Mouse (Mus musculus) lung, embryonic 14.5 days (tissue): ENCODE data around the gene Anapc11. TPM values are rescaled to one million over a fixed set of nuclear protein-coding genes. Genes with fewer than 3 reads are reported as not detected.

ENCODE experiments used
- ATAC-seq: fragments of 200-750 bp; cut with Nextera tagmentation; 2 replicates; pipeline ENCODE4 v1.8.0; 2017; ENCODE audit warnings: mild to moderate bottlenecking, moderate TSS enrichment, moderate library complexity; ENCODE audit not compliant: insufficient read depth
- DNase-seq: peaks from one replicate; pipeline ENCODE4 v3.0.0-alpha.2; 2015
- H3K27ac ChIP-seq: fragments of 300-500 bp; sonication (generic); 2 replicates; pipeline ENCODE4 v1.5.1; 2014; ENCODE audit warnings: low read depth, mild to moderate bottlenecking, moderate library complexity
- H3K27me3 ChIP-seq: fragments of 300-500 bp; sonication (generic); 2 replicates; pipeline ENCODE4 v1.6.1; 2014; ENCODE audit warnings: low read length, control low read depth; ENCODE audit not compliant: insufficient read depth
- H3K36me3 ChIP-seq: fragments of 300-500 bp; sonication (generic); 2 replicates; pipeline ENCODE4 v1.6.1; 2014; ENCODE audit warnings: control low read depth; ENCODE audit not compliant: insufficient read depth
- H3K4me1 ChIP-seq: fragments of 300-500 bp; sonication (generic); 2 replicates; pipeline ENCODE4 v1.6.1; 2014; ENCODE audit warnings: antibody characterized with exemption, control low read depth; ENCODE audit not compliant: insufficient read depth
- H3K4me2 ChIP-seq: fragments of 300-500 bp; sonication (generic); 2 replicates; pipeline ENCODE4 v1.6.1; 2014; ENCODE audit warnings: mild to moderate bottlenecking
- H3K4me3 ChIP-seq: fragments of 300-500 bp; sonication (generic); 2 replicates; pipeline ENCODE4 v1.5.1; 2014; ENCODE audit warnings: low read depth, low read length
- H3K9ac ChIP-seq: fragments of 300-500 bp; sonication (generic); 2 replicates; pipeline ENCODE4 v1.6.1; 2014
- H3K9me3 ChIP-seq: fragments of 300-500 bp; sonication (generic); 2 replicates; pipeline ENCODE4 v1.6.1; 2016; ENCODE audit warnings: low read depth, low read length, control low read depth
- CTCF ChIP-seq: IDR thresholded peaks from 2 replicates; pipeline ENCODE4 v1.5.1; 2016; ENCODE audit warnings: antibody characterized with exemption, low read depth
- WGBS: fragments of 180-500 bp; shearing (Covaris S2); extraction: QIAGEN DNeasy Blood & Tissue Kit; methylation state at CpG from one replicate; pipeline ENCODE4 v1.1.7; 2014; 5-methylcytosine and 5-hydroxymethylcytosine counted together
- polyA plus RNA-seq: library from polyadenylated mRNA; unstranded; fragments of >200 nt; fragmentation: Nextera tagmentation; extraction: Ambion mirVana; gene quantifications from 2 replicates; pipeline ENCODE4 v1.2.1, GENCODE M21; 2014

Gene Anapc11
- polyA plus RNA-seq, 1 experiment from 2014 or later, result 237 TPM

- Histone ChIP-seq H3K4me3 (no peak overlapping the region), H3K27me3 (no peaks in the 10 kb centered on the region), H3K9ac (no peak overlapping the region), H3K36me3 (peaks cover 72% of the 10 kb centered on the region), H3K9me3 (no peaks in the 10 kb centered on the region), H3K4me1 (peaks cover 11% of the 10 kb centered on the region), H3K27ac (no peak overlapping the region), H3K4me2 (no peak overlapping the region)
- 92% methylated on average over 1 of the region's 1 CpGs for WGBS
- DNase-seq (no peak), ATAC-seq (no peak)
- no peak for TF ChIP-seq CTCF
Observed at GRCm38 (mm10) chr11:120583937-120584336, 14.3 kb upstream of the Anapc11 start.

GRCm38 (mm10) chr11:120588531-120588930, 9.7 kb upstream of the Anapc11 start:
- Histone ChIP-seq H3K9me3 (no peaks in the 10 kb centered on the region), H3K27me3 (no peaks in the 10 kb centered on the region), H3K4me2 (no peak overlapping the region), H3K4me1 (no peaks in the 10 kb centered on the region), H3K9ac (no peak overlapping the region), H3K36me3 (peaks cover 93% of the 10 kb centered on the region), H3K4me3 (no peak overlapping the region), H3K27ac (no peak overlapping the region)
- 92% methylated on average over 6 of the region's 6 CpGs for WGBS
- DNase-seq (no peak), ATAC-seq (no peak)
- TF ChIP-seq CTCF, result no peak

GRCm38 (mm10) chr11:120597240-120598235, 683 bp upstream of the Anapc11 start:
- Histone ChIP-seq H3K36me3 (peaks cover 68% of the 10 kb centered on the region), H3K27me3 (no peaks in the 10 kb centered on the region), H3K4me3 (peak overlapping the region; percentile 99), H3K4me2 (peak overlapping the region; percentile 93), H3K9ac (peak overlapping the region; percentile 100), H3K9me3 (no peaks in the 10 kb centered on the region), H3K27ac (peak overlapping the region; percentile 92), H3K4me1 (peaks cover 11% of the 10 kb centered on the region)
- no peak for TF ChIP-seq CTCF
- WGBS, result 4% methylated on average over 78 of the region's 99 CpGs
- ATAC-seq (peak; percentile 52; the same call in 1 of the 2 replicates), DNase-seq (peak; percentile 42)

- Histone ChIP-seq H3K27me3 (no peaks in the 10 kb centered on the region), H3K9me3 (no peaks in the 10 kb centered on the region), H3K9ac (peak overlapping the region; percentile 100), H3K4me1 (peaks cover 11% of the 10 kb centered on the region), H3K4me2 (peak overlapping the region; percentile 93), H3K4me3 (peak overlapping the region; percentile 99), H3K27ac (peak overlapping the region; percentile 92), H3K36me3 (peaks cover 68% of the 10 kb centered on the region)
- ATAC-seq, result no peak
- no peak for TF ChIP-seq CTCF
- WGBS, result 40% methylated on average over 17 of the region's 17 CpGs
- DNase-seq, result peak; percentile 15
Observed at GRCm38 (mm10) chr11:120598990-120599549, 849 bp downstream of the Anapc11 start.

GRCm38 (mm10) chr11:120600716-120601115, 2.5 kb downstream of the Anapc11 start:
- Histone ChIP-seq H3K9ac (no peak overlapping the region), H3K9me3 (no peaks in the 10 kb centered on the region), H3K4me3 (no peak overlapping the region), H3K36me3 (peaks cover 69% of the 10 kb centered on the region), H3K4me1 (peaks cover 11% of the 10 kb centered on the region), H3K27ac (no peak overlapping the region), H3K4me2 (no peak overlapping the region), H3K27me3 (no peaks in the 10 kb centered on the region)
- TF ChIP-seq CTCF, result no peak
- no peak for DNase-seq
- 95% methylated on average over 3 of the region's 3 CpGs for WGBS
- no peak for ATAC-seq

- no peaks in the 10 kb centered on the region for H3K9me3 ChIP-seq
- no peak overlapping the region for H3K27ac ChIP-seq
- H3K27me3 ChIP-seq, result no peaks in the 10 kb centered on the region
- H3K4me1 ChIP-seq, result peaks cover 11% of the 10 kb centered on the region; the same call in 1 of the 2 replicates
- no peak overlapping the region for H3K4me3 ChIP-seq
- H3K4me2 ChIP-seq, result no peak overlapping the region
- ATAC-seq (no peak), DNase-seq (no peak)
- H3K36me3 ChIP-seq, result peaks cover 60% of the 10 kb centered on the region
- WGBS, result 50% methylated on average over 2 of the region's 2 CpGs
- no peak overlapping the region for H3K9ac ChIP-seq
- TF ChIP-seq CTCF, result no peak
Observed at GRCm38 (mm10) chr11:120603545-120603944, 5.3 kb downstream of the Anapc11 start.

GRCm38 (mm10) chr11:120605667-120606066, 7.4 kb downstream of the Anapc11 start:
- Histone ChIP-seq H3K4me2 (no peak overlapping the region), H3K27me3 (no peaks in the 10 kb centered on the region), H3K4me1 (peaks cover 11% of the 10 kb centered on the region; the same call in 1 of the 2 replicates), H3K27ac (no peak overlapping the region), H3K9ac (no peak overlapping the region), H3K36me3 (peaks cover 66% of the 10 kb centered on the region), H3K4me3 (no peak overlapping the region), H3K9me3 (no peaks in the 10 kb centered on the region)
- no peak for TF ChIP-seq CTCF
- no peak for ATAC-seq
- WGBS, result 87% methylated on average over 7 of the region's 7 CpGs
- DNase-seq, result no peak
